Mouse (Mus musculus) MEL (cell line): ENCODE results near the gene 4933407L21Rik.

ENCODE experiments used
- CTCF ChIP-seq, 3 experiments: IDR thresholded peaks in 2 of 3; conservative IDR thresholded peaks in 1 of 3; 2 replicates each; pipeline ENCODE4 v1.5.1; 2011 to 2012; ENCODE audit warnings: low read length in 3 of 3, low read depth in 2 of 3, mild to moderate bottlenecking in 2 of 3, improper control_type of control experiment in 1 of 3, inconsistent platforms in 1 of 3, mixed read lengths in 1 of 3, moderate library complexity in 1 of 3; ENCODE audit not compliant: control insufficient read depth in 1 of 3, insufficient read depth in 1 of 3, poor library complexity in 1 of 3, severe bottlenecking in 1 of 3
- MAX ChIP-seq: IDR thresholded peaks from 2 replicates; pipeline ENCODE4 v1.6.1; 2011; ENCODE audit warnings: low read length, improper control_type of control experiment
- TCF12 ChIP-seq: IDR thresholded peaks from 2 replicates; pipeline ENCODE4 v1.6.1; 2014; ENCODE audit warnings: low read depth, mild to moderate bottlenecking, inconsistent platforms, low read length, improper control_type of control experiment, moderate library complexity

DNA sequence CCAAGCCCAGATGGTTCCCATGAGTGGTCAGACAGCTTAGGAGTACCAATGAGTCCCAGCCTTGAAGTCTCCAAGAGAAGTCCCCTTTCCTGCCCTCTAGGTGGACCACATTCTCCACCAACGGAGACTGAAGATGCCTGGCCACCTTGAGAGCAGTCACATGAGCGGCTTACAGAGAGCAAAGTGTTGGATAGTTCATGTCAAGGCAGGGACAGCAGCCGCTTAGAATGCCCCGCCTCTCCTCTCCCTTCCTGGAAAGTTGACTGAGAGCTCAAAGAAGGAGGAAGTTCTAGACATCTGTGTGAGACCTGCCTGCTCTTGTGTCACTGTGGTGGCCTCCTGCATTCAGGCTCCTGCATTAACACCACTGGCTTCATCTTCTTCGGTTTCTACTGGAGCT lies 32.6 kb downstream of the 4933407L21Rik start, which contains the start of gene Gpr55:
- TF ChIP-seq MAX, result no peak
- TF ChIP-seq CTCF (IDR thresholded peaks at IDR 0.05 in 2 of 3, conservative IDR thresholded peaks at IDR 0.05 in 1 of 3; ENCODE audit: control insufficient read depth in 1 of 3, insufficient read depth in 1 of 3, low read depth in 2 of 3, low read length in 3 of 3, poor library complexity in 1 of 3, severe bottlenecking in 1 of 3), result no peak
- TF ChIP-seq TCF12, result no peak
